Mouse (Mus musculus): ENCODE measurements at regions not wholly inside any gene's neighbourhood (a gene's known extent, or its start where the extent isn't known, plus 50 kb on each side); places are given as distances from the start of the nearest gene placed in this dataset.

DNA sequence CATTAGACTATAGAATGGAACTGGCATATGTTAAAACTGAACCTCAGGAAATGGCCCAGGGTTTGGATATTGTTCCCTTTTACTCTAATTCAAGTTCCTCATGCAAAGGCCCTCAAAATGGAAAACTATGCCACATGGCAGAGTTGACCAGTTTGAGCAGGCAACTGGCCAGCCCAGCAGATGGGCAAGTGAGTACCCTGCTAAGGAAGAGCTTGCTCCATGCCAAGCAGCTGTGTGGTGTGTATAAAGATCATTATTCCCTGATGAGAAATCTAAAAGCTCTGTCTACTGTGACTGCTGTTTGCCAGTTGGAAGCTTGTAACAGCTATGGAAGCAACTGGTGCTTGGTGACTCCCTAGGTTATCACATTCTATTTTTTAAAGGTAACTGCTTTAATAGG lies 453.4 kb upstream of the Foxg1 start:
- peak in 1 of 2 experiments; percentile 2 for DNase-seq

DNA sequence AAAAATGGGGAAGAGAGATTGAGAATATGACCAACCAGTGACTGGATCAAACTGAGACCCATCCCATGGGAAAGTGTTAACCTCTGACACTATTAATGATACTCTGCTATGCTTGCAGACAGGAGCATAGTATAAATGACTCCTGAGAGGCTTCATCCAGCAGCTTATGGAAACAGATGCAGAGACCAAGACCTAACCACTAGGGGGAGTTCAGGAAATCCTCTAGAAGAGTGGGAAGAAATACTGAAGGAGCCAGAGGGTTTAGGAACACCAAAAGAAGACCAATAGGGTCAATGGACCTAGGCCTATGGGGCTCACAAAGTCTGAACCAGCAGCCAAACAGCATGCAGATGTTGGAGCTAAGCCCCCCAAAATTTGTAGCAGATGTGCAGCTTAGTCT lies 436.0 kb upstream of the Foxg1 start:
- no peak for DNase-seq

DNA sequence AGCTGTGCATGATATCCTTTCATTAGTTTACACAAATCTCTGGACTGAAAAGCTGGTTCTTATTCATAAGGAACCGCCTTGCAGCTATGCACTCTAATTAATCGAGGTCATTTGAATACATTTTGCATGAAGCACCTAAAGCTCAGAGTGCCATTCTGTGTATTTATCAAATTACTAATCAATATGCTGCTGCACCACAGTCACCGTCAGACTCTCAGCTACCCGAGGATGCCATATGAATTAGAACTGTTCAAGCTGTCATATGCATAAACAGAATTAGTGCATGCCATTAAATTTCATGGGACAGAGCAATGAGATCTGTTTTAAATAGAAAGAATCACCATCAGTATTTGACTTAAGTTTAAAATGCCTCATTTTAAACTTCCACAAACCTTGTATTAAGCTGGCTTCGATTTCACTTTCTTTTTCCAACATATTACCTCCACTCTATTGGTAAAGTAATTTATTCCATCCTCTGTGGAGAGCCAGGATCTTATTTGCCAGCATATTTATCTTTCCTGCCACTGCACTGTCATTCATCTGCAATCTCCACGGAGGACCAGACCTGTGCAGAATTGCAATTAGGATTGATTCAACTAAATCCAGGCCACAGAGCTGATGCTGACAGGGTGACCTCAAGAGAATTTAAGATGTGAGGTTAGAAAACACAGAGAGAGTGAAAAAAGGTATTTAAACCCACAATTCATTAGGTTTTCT lies 423.0 kb upstream of the Foxg1 start:
- DNase-seq, result no peak

DNA sequence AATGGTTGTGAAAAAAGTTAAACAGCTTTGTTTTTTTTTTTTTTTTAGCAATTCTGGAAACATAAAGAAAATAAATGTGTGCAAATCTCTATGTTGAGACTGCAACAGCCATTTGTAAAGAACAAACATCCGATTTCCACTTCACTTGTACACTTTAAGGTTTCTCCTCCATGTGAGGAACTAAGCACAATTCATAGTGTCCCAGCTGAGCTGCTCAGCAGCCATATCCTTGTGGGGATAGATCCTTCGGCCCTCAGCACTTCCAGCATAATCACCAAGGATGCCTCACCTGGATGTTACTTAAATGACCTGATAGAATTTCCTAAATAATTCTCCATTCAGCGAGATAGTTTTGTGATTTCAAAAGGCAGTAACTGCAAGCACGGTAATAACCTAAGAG lies 422.4 kb upstream of the Foxg1 start:
- no peak for DNase-seq

DNA sequence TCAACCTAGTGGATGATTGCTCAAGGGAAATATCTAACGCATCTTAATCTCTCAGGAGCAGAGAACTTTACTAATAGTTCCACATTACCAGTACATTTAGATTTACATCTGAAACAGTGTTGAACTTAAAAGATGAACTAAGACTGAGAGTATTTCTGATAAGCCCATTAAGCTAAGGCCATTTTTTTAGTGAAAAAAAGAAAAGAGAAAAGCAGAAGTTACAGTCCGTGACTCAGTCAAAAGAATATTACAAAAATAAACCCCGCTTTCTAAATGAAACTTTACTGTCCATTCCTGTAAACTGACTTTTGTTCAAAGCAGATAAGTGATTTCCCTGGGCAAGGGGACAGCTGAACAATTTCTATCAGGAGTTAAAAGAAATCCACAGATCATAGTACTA lies 419.0 kb upstream of the Foxg1 start:
- DNase-seq, result no peak

Measured in layer of hippocampus, postnatal 36 days (tissue).